18 mouse cellular contexts compared by ENCODE assay signal in genomic region chr11:20326328-20326995, GRCm38 (mm10). TPM values are rescaled to one million over a fixed set of nuclear protein-coding genes. Genes with fewer than 3 reads are reported as not detected.
DNase-seq lines count a peak whose midpoint lies in the region; ATAC-seq and TF ChIP-seq lines count a peak whose summit lies in the region.
"Had no signal": no experiment of that assay in that cellular context is flagged by ENCODE, and none has a peak within 500 bp of the region (broad histone marks: within the 10 kb centered on the region; RNA-seq: fewer than 3 reads in every experiment).

No protein-coding gene starts in this region.

- no peak for DNase-seq in heart, adult 8-10 months (ENCODE audit: low spot score)
- no peak for DNase-seq in liver
- peak; percentile 62 for DNase-seq in CH12.LX (ENCODE audit: extremely low read depth)
- DNase-seq in hindbrain, postnatal 0 days (ENCODE audit: low spot score): no peak
- DNase-seq in adrenal gland, postnatal 10 days: no peak
- DNase-seq: adrenal gland, postnatal 25 days; cerebellum, adult 9-10 months; gastrocnemius, postnatal 10 days; kidney, postnatal 10 days; right cerebral cortex, postnatal 4 days; thymus, adult 18-20 months had no signal

- ATAC-seq in heart, embryonic 12.5 days (ENCODE audit: insufficient number of reproducible peaks, low FRiP score): no peak
- no peak for ATAC-seq in liver, embryonic 12.5 days
- ATAC-seq in hindbrain, postnatal 0 days: no peak
- ATAC-seq: intestine, postnatal 0 days; midbrain, embryonic 13.5 days had no signal

- TF ChIP-seq RAD21 in CH12.LX (IDR thresholded peaks at IDR 0.05; ENCODE audit: low read depth, low read length): no peak

- 0 out of 2 replicates have a peak, but pooled peaks have one; percentile 17 for TF ChIP-seq POLR2A in CH12.LX (IDR thresholded peaks at IDR 0.05; ENCODE audit: low read depth, low read length)

- in situ Hi-C loops in CH12.LX (cut with MboI; ENCODE audit: low pct_ligation_motif_present, low pct_unique_long_range_greater_than_20kb, low sequenced_read_pairs): no loop called here

- TF ChIP-seq CTCF in CH12.LX (conservative IDR thresholded peaks at IDR 0.05 in 1 of 2, IDR thresholded peaks at IDR 0.05 in 1 of 2; ENCODE audit: low read depth in 2 of 2, low read length in 2 of 2): no peak
- no peak for TF ChIP-seq CTCF in hindbrain, postnatal 0 days (IDR thresholded peaks at IDR 0.05; ENCODE audit: low read depth)

- H3K9ac ChIP-seq in heart, embryonic 12.5 days: no peak overlapping the region
- no peak overlapping the region for H3K9ac ChIP-seq in liver, embryonic 12.5 days
- no peak overlapping the region for H3K9ac ChIP-seq in CH12.LX (ENCODE audit: insufficient read depth, low read depth)
- H3K9ac ChIP-seq in hindbrain, postnatal 0 days (replicated peaks; ENCODE audit: low read length): no peak overlapping the region
- H3K9ac ChIP-seq: heart, embryonic 15.5 days; limb, embryonic 12.5 days; midbrain, embryonic 13.5 days had no signal

- H3K4me2 ChIP-seq in heart, embryonic 12.5 days: peak overlapping the region; percentile 47
- H3K4me2 ChIP-seq in liver, embryonic 12.5 days: peak overlapping the region; percentile 44; the same call in 1 of the 2 replicates
- peak overlapping the region; percentile 11; the same call in 1 of the 2 replicates for H3K4me2 ChIP-seq in CH12.LX (ENCODE audit: insufficient read depth, low read depth, poor library complexity, severe bottlenecking)
- peak overlapping the region; percentile 21 for H3K4me2 ChIP-seq in hindbrain, postnatal 0 days (ENCODE audit: low read depth, low read length)
- H3K4me2 ChIP-seq: heart, embryonic 15.5 days; limb, embryonic 12.5 days; midbrain, embryonic 13.5 days had no signal

- H3K36me3 ChIP-seq in heart, embryonic 12.5 days: no peaks in the 10 kb centered on the region
- H3K36me3 ChIP-seq in liver, embryonic 12.5 days: peaks cover 5% of the 10 kb centered on the region
- H3K36me3 ChIP-seq in CH12.LX (replicated peaks in 1 of 2; ENCODE audit: control insufficient read depth in 1 of 2, insufficient read depth in 1 of 2, low read length in 1 of 2): peaks cover 13 to 60% of the 10 kb centered on the region in 2 experiments
- no peaks in the 10 kb centered on the region for H3K36me3 ChIP-seq in hindbrain, postnatal 0 days (ENCODE audit: insufficient read depth, low read length)
- H3K36me3 ChIP-seq: heart, embryonic 15.5 days; limb, embryonic 12.5 days; midbrain, embryonic 13.5 days had no signal

- peaks cover 44% of the 10 kb centered on the region for H3K27me3 ChIP-seq in heart, embryonic 12.5 days (replicated peaks)
- H3K27me3 ChIP-seq in liver, embryonic 12.5 days (replicated peaks): no peaks in the 10 kb centered on the region
- no peaks in the 10 kb centered on the region for H3K27me3 ChIP-seq in CH12.LX (replicated peaks)
- no peaks in the 10 kb centered on the region for H3K27me3 ChIP-seq in hindbrain, postnatal 0 days (ENCODE audit: insufficient read depth, low read length)
- H3K27me3 ChIP-seq: limb, embryonic 12.5 days; midbrain, embryonic 13.5 days had no signal

- H3K9me3 ChIP-seq in heart, embryonic 12.5 days (replicated peaks): no peaks in the 10 kb centered on the region
- no peaks in the 10 kb centered on the region for H3K9me3 ChIP-seq in liver, embryonic 12.5 days (replicated peaks)
- no peaks in the 10 kb centered on the region for H3K9me3 ChIP-seq in CH12.LX (replicated peaks; ENCODE audit: low read length)
- H3K9me3 ChIP-seq in hindbrain, postnatal 0 days (ENCODE audit: low read length): no peaks in the 10 kb centered on the region
- H3K9me3 ChIP-seq: heart, embryonic 15.5 days; limb, embryonic 12.5 days; midbrain, embryonic 13.5 days had no signal

- peaks cover 60% of the 10 kb centered on the region for H3K79me2 ChIP-seq in CH12.LX (replicated peaks; ENCODE audit: control insufficient read depth, extremely low read depth, insufficient read depth, poor library complexity, severe bottlenecking)

- peak; percentile 73 for TF ChIP-seq EP300 in CH12.LX (IDR thresholded peaks at IDR 0.05; ENCODE audit: low read length)

- 0 out of 2 replicates have a peak overlapping the region, but pooled peaks have one; percentile 4 for H3K4me3 ChIP-seq in heart, embryonic 12.5 days
- no peak overlapping the region for H3K4me3 ChIP-seq in liver, embryonic 12.5 days
- H3K4me3 ChIP-seq in CH12.LX (replicated peaks in 1 of 3; ENCODE audit: low read depth in 2 of 3, low read length in 2 of 3, poor library complexity in 1 of 3): peak overlapping the region in 1 of 3 experiments; percentile 8
- H3K4me3 ChIP-seq in hindbrain, postnatal 0 days (ENCODE audit: low read length): no peak overlapping the region
- H3K4me3 ChIP-seq: heart, embryonic 15.5 days; left cerebral cortex, adult 2 months; limb, embryonic 12.5 days; midbrain, embryonic 13.5 days had no signal

- H3K4me1 ChIP-seq in heart, embryonic 12.5 days (replicated peaks): peaks cover 19% of the 10 kb centered on the region
- peaks cover 61% of the 10 kb centered on the region for H3K4me1 ChIP-seq in liver, embryonic 12.5 days
- H3K4me1 ChIP-seq in CH12.LX (ENCODE audit: control insufficient read depth in 1 of 2, insufficient read depth in 2 of 2): peaks cover 20 to 75% of the 10 kb centered on the region in 2 experiments
- peaks cover 15% of the 10 kb centered on the region for H3K4me1 ChIP-seq in hindbrain, postnatal 0 days (ENCODE audit: insufficient read depth, low read length)

- dilution Hi-C loops in CH12.LX (cut with MboI; ENCODE audit: extremely low pct_ligation_motif_present, extremely low pct_unique_long_range_greater_than_20kb, low sequenced_read_pairs): no loop called here

- 46% methylated on average over 11 of the region's 11 CpGs for WGBS in heart, embryonic 12.5 days
- 79% methylated on average over 11 of the region's 11 CpGs for WGBS in liver, embryonic 12.5 days (ENCODE audit: insufficient replicate concordance)
- 67% methylated on average over 11 of the region's 11 CpGs for WGBS in hindbrain, postnatal 0 days

- peak overlapping the region; percentile 28 for H3K27ac ChIP-seq in heart, embryonic 12.5 days (ENCODE audit: poor library complexity, severe bottlenecking)
- H3K27ac ChIP-seq in liver, embryonic 12.5 days: peak overlapping the region; percentile 79
- H3K27ac ChIP-seq in CH12.LX (ENCODE audit: insufficient read depth, low read depth): peak overlapping the region; percentile 21; the same call in 1 of the 2 replicates
- no peak overlapping the region for H3K27ac ChIP-seq in hindbrain, postnatal 0 days
- H3K27ac ChIP-seq: heart, embryonic 15.5 days; left cerebral cortex, adult 2 months; limb, embryonic 12.5 days; midbrain, embryonic 13.5 days had no signal

TF ChIP-seq in CH12.LX, 34 proteins besides CTCF, POLR2A, EP300 and RAD21:
- TF ChIP-seq JUND (conservative IDR thresholded peaks at IDR 0.05; ENCODE audit: low read depth, low read length) (peak; percentile 62), E2F4 (IDR thresholded peaks at IDR 0.05; ENCODE audit: insufficient replicate concordance, low read depth, low read length) (no peak), UBTF (IDR thresholded peaks at IDR 0.05; ENCODE audit: low read depth, low read length) (0 out of 2 replicates have a peak, but pooled peaks have one; percentile 72), MEF2A (IDR thresholded peaks at IDR 0.05; ENCODE audit: borderline replicate concordance, low read depth, low read length) (0 out of 2 replicates have a peak, but pooled peaks have one; percentile 50), SIN3A (IDR thresholded peaks at IDR 0.05; ENCODE audit: low read length) (peak; percentile 80; the same call in 1 of the 2 replicates), MAX (IDR thresholded peaks at IDR 0.05; ENCODE audit: low read length) (no peak; the same call in 1 of the 2 replicates), ETS1 (conservative IDR thresholded peaks at IDR 0.05; ENCODE audit: low read depth, low read length) (peak; percentile 83), TCF12 (IDR thresholded peaks at IDR 0.05; ENCODE audit: low read depth, low read length) (peak; percentile 65; the same call in 1 of the 2 replicates), CHD2 (IDR thresholded peaks at IDR 0.05; ENCODE audit: low read length) (peak; percentile 40; the same call in 1 of the 2 replicates), USF2 (conservative IDR thresholded peaks at IDR 0.05; ENCODE audit: low read depth, low read length) (no peak), MAFK (IDR thresholded peaks at IDR 0.05; ENCODE audit: insufficient replicate concordance, low read length) (no peak), RCOR1 (conservative IDR thresholded peaks at IDR 0.05; ENCODE audit: low read depth, low read length) (no peak), ZMIZ1 (IDR thresholded peaks at IDR 0.05; ENCODE audit: low read depth, low read length) (peak; percentile 59), GABPA (IDR thresholded peaks at IDR 0.05; ENCODE audit: insufficient replicate concordance, low read depth, low read length) (no peak), ELF1 (IDR thresholded peaks at IDR 0.05; ENCODE audit: low read depth, low read length) (no peak)

RNA-seq across cellular contexts. Expression of gene Slc1a4, which starts 6.1 kb away (rescaled TPM):
- 12.1 and 12.4 TPM in 2 replicates for polyA plus RNA-seq in heart, embryonic 12.5 days (2016; fragmentation: Nextera tagmentation; extraction: Ambion mirVana)
- 1 to 10 TPM; 1.2 to 1.8 (median 1.4) TPM for total RNA-seq in heart, adult 8-10 months (2022)
- polyA plus RNA-seq in liver, embryonic 12.5 days (2016; fragmentation: Nextera tagmentation; extraction: Ambion mirVana): 11.2 and 12.0 TPM in 2 replicates
- total RNA-seq in CH12.LX (2012; rRNA removed): 27.9 and 52.7 TPM in 2 replicates
- total RNA-seq in CH12.LX (2014; rRNA removed): 31.7 and 37.8 TPM in 2 replicates
- 27.4 and 29.3 TPM in 2 replicates for polyA plus RNA-seq in CH12.LX (2012; ENCODE audit: insufficient read length, low read depth)
- total RNA-seq in hindbrain, postnatal 0 days (2014; rRNA removed): 199 and 217 TPM in 2 replicates
- 70.5 and 71.4 TPM in 2 replicates for polyA plus RNA-seq in hindbrain, postnatal 0 days (2015; fragmentation: Nextera tagmentation; extraction: Ambion mirVana)
- 10 to 100 TPM in 1 of 2 experiments, 1 to 10 TPM in 1; 7.8 to 10.6 TPM for total RNA-seq in adrenal gland, postnatal 10 days (2021)
